Mouse (Mus musculus) bone marrow, adult 2 months (tissue): ENCODE results near the gene Rpl13a.

Experiments
- CTCF ChIP-seq: fragments of 200-500 bp; IDR thresholded peaks from 2 replicates; pipeline ENCODE4 v1.5.1; 2011; ENCODE audit warnings: low read length, control low read depth; ENCODE audit not compliant: control insufficient read depth, insufficient read depth
- POLR2A ChIP-seq: fragments of 200-500 bp; IDR thresholded peaks from 2 replicates; pipeline ENCODE4 v1.6.1; 2011; ENCODE audit warnings: low read depth, mild to moderate bottlenecking, control low read depth, low read length, borderline replicate concordance; ENCODE audit not compliant: control insufficient read depth

GRCm38 (mm10) chr7:45090251-45090977 is 38.1 kb downstream of the Rpl13a start:
- TF ChIP-seq POLR2A (no peak), CTCF (no peak)
